Mouse (Mus musculus) ES-Bruce4 (cell line): Measurements from ENCODE around the gene Fam13a.

ENCODE experiments used
- CTCF ChIP-seq: IDR thresholded peaks from one replicate; pipeline ENCODE4 v1.8.1; 2011; ENCODE audit warnings: low read depth, low read length
- POLR2A ChIP-seq: IDR thresholded peaks from one replicate; pipeline ENCODE4 v1.8.1; 2011; ENCODE audit warnings: low read length; ENCODE audit not compliant: insufficient read depth

DNA sequence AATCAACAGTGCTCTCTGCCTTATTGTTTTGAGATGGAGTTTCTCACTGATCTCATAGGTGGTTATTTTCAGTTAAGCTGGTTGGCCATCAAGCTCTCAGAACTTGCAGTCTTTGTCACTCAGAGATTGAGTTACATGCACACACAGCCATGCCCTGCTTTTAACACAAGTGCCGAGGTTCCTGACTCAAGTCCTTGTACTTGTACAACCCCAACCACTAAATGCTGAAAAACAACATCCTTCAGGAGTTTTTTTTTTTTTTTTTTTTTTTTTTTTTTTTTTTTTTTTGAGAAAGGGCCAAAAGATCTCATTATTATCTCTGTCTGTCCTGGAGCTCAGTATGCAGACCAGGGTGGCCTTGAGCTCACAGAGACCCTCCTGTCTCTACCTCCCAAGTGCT lies 4.5 kb downstream of the Fam13a start:
- no peak for TF ChIP-seq CTCF
- TF ChIP-seq POLR2A: no peak
